Mouse (Mus musculus): Measurements from ENCODE around the gene Smyd2. TPM values are rescaled to one million over a fixed set of nuclear protein-coding genes. Genes with fewer than 3 reads are reported as not detected.

The Smyd2 gene
- polyA plus RNA-seq, 1 experiment from 2014 or later, result 97.4 TPM

GRCm38 (mm10) chr1:189864846-189865560 is 57.2 kb downstream of the Smyd2 start:
- ATAC-seq (ENCODE audit: low read depth), result no peak
- Histone ChIP-seq H3K9ac (ENCODE audit: low read depth, low read length) (no peak overlapping the region), H3K27ac (replicated peaks; ENCODE audit: low read depth, low read length) (no peak overlapping the region), H3K4me1 (ENCODE audit: control insufficient read depth, insufficient read depth, low read length) (0 out of 2 replicates have a peak, but pooled peaks cover 5% of the 10 kb centered on the region), H3K4me2 (ENCODE audit: low read depth, low read length) (no peak overlapping the region), H3K36me3 (ENCODE audit: control insufficient read depth, insufficient read depth, low read length) (peaks cover 56% of the 10 kb centered on the region), H3K9me3 (ENCODE audit: control insufficient read depth, low read length) (no peaks in the 10 kb centered on the region), H3K4me3 (ENCODE audit: low read depth, low read length) (no peak overlapping the region), H3K27me3 (replicated peaks; ENCODE audit: control insufficient read depth, insufficient read depth, low read length) (no peaks in the 10 kb centered on the region)
- DNase-seq (ENCODE audit: low spot score), result no peak
- WGBS, result 79% methylated on average over 15 of the region's 15 CpGs

DNA sequence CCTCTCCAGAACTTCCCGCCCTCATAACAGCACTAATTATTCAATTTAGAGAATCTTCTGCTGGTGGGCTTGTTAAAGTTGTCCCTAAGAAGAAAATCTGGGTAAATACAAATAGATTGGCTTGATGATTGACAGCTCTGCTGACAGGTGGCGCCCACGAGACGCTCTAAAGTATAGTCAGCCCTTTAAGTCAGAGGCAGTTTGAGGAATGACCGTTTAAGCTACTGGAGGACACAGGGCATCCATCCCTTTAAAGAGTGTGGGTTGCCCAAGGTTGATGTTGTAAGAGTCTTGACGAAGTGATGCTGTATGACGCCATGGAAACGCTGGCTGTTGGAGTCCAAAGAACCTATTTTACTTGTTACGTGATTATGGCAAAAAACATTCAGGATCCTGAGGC is 57.9 kb downstream of the Smyd2 start:
- Histone ChIP-seq H3K9me3 (ENCODE audit: control insufficient read depth, low read length) (no peaks in the 10 kb centered on the region), H3K27ac (replicated peaks; ENCODE audit: low read depth, low read length) (no peak overlapping the region), H3K4me1 (ENCODE audit: control insufficient read depth, insufficient read depth, low read length) (0 out of 2 replicates have a peak, but pooled peaks cover 5% of the 10 kb centered on the region), H3K27me3 (replicated peaks; ENCODE audit: control insufficient read depth, insufficient read depth, low read length) (no peaks in the 10 kb centered on the region), H3K4me2 (ENCODE audit: low read depth, low read length) (no peak overlapping the region), H3K9ac (ENCODE audit: low read depth, low read length) (no peak overlapping the region), H3K4me3 (ENCODE audit: low read depth, low read length) (no peak overlapping the region), H3K36me3 (ENCODE audit: control insufficient read depth, insufficient read depth, low read length) (peaks cover 52% of the 10 kb centered on the region)
- no peak for ATAC-seq (ENCODE audit: low read depth)
- no peak for DNase-seq (ENCODE audit: low spot score)
- WGBS, result 77% methylated on average over 9 of the region's 9 CpGs

DNA sequence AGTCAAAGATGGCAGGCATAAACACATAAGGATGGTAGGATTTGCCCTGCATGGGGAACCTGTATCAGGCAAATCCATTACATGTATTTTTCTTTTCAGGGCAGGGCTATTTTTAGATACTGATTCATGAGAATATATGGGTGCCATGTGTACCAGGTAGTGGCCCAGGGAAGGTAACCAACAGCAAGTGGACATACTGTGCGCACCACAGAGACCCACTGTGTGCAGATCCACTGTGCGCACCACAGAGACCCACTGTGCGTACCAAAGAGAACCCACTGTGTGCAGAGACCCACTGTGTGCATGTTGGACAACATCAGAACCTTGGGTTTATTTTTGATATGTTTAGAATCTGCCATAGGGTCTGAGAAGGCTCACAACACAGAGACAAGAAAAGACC is 58.4 kb downstream of the Smyd2 start:
- ATAC-seq (ENCODE audit: low read depth), result no peak
- Histone ChIP-seq H3K27ac (replicated peaks; ENCODE audit: low read depth, low read length) (no peak overlapping the region), H3K27me3 (replicated peaks; ENCODE audit: control insufficient read depth, insufficient read depth, low read length) (no peaks in the 10 kb centered on the region), H3K9me3 (ENCODE audit: control insufficient read depth, low read length) (no peaks in the 10 kb centered on the region), H3K4me2 (ENCODE audit: low read depth, low read length) (no peak overlapping the region), H3K4me1 (ENCODE audit: control insufficient read depth, insufficient read depth, low read length) (0 out of 2 replicates have a peak, but pooled peaks cover 5% of the 10 kb centered on the region), H3K4me3 (ENCODE audit: low read depth, low read length) (no peak overlapping the region), H3K36me3 (ENCODE audit: control insufficient read depth, insufficient read depth, low read length) (peaks cover 51% of the 10 kb centered on the region), H3K9ac (ENCODE audit: low read depth, low read length) (no peak overlapping the region)
- 98% methylated on average over 3 of the region's 3 CpGs for WGBS
- no peak for DNase-seq (ENCODE audit: low spot score)

DNA sequence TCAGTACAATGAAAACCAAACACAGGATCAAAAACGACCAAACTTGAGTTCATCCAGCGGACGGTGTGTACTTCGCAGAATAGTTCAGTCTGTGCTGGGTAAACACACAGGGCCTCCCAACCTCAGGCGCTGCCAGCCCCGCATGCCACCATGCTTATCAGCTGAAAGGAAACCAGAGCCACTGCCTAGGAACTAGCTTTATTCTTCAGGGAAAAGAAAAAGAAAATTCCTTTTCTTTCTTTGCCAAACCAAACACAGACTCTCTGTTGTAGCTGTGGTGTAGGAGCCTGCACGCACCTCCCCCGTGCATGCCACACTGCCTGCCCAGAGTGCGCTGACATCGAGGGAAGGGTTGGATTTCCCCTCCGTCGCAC is 61.2 kb downstream of the Smyd2 start:
- WGBS, result 36% methylated on average over 12 of the region's 12 CpGs
- Histone ChIP-seq H3K27ac (replicated peaks; ENCODE audit: low read depth, low read length) (peak overlapping the region; percentile 8; the same call in 1 of the 2 replicates), H3K27me3 (replicated peaks; ENCODE audit: control insufficient read depth, insufficient read depth, low read length) (no peaks in the 10 kb centered on the region), H3K4me2 (ENCODE audit: low read depth, low read length) (no peak overlapping the region), H3K9me3 (ENCODE audit: control insufficient read depth, low read length) (no peaks in the 10 kb centered on the region), H3K4me3 (ENCODE audit: low read depth, low read length) (no peak overlapping the region), H3K36me3 (ENCODE audit: control insufficient read depth, insufficient read depth, low read length) (peaks cover 73% of the 10 kb centered on the region), H3K9ac (ENCODE audit: low read depth, low read length) (peak overlapping the region; percentile 5; the same call in 1 of the 2 replicates), H3K4me1 (ENCODE audit: control insufficient read depth, insufficient read depth, low read length) (0 out of 2 replicates have a peak, but pooled peaks cover 5% of the 10 kb centered on the region)
- DNase-seq (ENCODE audit: low spot score) (peak; percentile 71), ATAC-seq (ENCODE audit: low read depth) (peak; percentile 80)

DNA sequence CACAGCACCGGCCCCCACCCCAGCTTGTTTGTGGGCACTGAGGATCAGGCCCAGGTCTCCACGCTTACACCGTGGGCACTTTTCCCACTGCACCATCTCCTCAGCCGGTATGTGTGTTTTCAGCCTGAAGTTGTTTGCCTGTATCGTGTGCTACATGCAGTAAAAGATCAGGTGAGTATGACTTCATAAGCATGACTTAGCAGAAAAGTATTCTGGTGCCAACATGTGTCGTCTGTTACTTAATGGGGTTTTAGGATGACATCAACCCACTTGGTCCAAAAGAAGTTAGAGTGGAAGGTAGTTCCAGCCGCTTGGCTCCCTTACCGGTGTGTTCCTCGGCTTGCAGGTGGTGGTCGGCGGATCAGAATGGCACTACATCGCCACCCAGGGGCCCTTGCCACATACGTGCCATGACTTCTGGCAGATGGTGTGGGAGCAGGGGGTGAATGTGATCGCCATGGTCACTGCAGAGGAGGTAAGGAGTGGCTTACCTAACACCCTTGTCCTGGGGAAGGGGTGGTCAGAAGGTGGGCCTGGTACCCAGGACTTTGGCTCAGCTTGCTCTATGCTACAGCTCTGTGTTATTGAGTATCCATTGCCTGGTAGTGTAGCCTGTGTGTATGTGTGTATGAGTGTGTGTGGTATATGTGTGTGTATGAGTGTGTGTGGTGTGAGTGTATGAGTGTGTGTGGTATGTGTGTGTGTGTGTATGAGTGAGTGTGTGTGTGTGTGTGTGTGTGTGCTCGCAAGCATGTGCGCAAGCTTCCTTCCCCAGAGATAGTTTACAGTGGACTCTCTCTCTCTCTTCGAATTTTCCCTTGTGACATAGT is 61.8 kb downstream of the Smyd2 start:
- Histone ChIP-seq H3K4me3 (ENCODE audit: low read depth, low read length) (no peak overlapping the region), H3K4me1 (ENCODE audit: control insufficient read depth, insufficient read depth, low read length) (0 out of 2 replicates have a peak, but pooled peaks cover 5% of the 10 kb centered on the region), H3K27me3 (replicated peaks; ENCODE audit: control insufficient read depth, insufficient read depth, low read length) (no peaks in the 10 kb centered on the region), H3K36me3 (ENCODE audit: control insufficient read depth, insufficient read depth, low read length) (peaks cover 70% of the 10 kb centered on the region), H3K9ac (ENCODE audit: low read depth, low read length) (peak overlapping the region; percentile 5; the same call in 1 of the 2 replicates), H3K4me2 (ENCODE audit: low read depth, low read length) (no peak overlapping the region), H3K9me3 (ENCODE audit: control insufficient read depth, low read length) (no peaks in the 10 kb centered on the region), H3K27ac (replicated peaks; ENCODE audit: low read depth, low read length) (peak overlapping the region; percentile 8; the same call in 1 of the 2 replicates)
- WGBS, result 83% methylated on average over 17 of the region's 17 CpGs
- DNase-seq (ENCODE audit: low spot score) (no peak), ATAC-seq (ENCODE audit: low read depth) (peak; percentile 10; the same call in 1 of the 2 replicates)

DNA sequence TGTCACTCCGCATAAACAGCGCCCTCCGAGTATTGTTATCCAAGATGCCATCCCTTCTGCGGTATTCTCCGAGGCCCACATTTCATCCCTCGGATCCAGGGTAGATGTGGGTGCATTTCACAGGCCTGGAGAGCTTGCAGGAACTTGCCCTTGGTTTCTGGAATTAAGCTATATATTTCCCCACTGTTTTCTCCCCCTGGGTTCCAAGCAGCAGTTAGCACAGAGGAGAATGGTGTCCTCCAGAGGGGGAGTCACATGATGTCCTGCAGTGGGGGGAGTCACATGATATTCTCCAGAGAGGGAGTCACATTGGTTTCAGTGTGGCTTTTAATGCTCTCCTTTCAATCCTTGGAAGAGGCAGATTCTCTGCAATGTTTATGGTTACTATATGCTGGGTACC is 63.8 kb downstream of the Smyd2 start:
- 83% methylated on average over 6 of the region's 6 CpGs for WGBS
- H3K9ac ChIP-seq (ENCODE audit: low read depth, low read length), result no peak overlapping the region
- H3K4me1 ChIP-seq (ENCODE audit: control insufficient read depth, insufficient read depth, low read length), result 0 out of 2 replicates have a peak, but pooled peaks cover 5% of the 10 kb centered on the region
- H3K9me3 ChIP-seq (ENCODE audit: control insufficient read depth, low read length), result no peaks in the 10 kb centered on the region
- H3K27ac ChIP-seq (replicated peaks; ENCODE audit: low read depth, low read length), result no peak overlapping the region
- ATAC-seq (ENCODE audit: low read depth) (no peak), DNase-seq (ENCODE audit: low spot score) (no peak)
- peaks cover 62% of the 10 kb centered on the region for H3K36me3 ChIP-seq (ENCODE audit: control insufficient read depth, insufficient read depth, low read length)
- no peak overlapping the region for H3K4me2 ChIP-seq (ENCODE audit: low read depth, low read length)
- H3K4me3 ChIP-seq (ENCODE audit: low read depth, low read length), result no peak overlapping the region
- no peaks in the 10 kb centered on the region for H3K27me3 ChIP-seq (replicated peaks; ENCODE audit: control insufficient read depth, insufficient read depth, low read length)

DNA sequence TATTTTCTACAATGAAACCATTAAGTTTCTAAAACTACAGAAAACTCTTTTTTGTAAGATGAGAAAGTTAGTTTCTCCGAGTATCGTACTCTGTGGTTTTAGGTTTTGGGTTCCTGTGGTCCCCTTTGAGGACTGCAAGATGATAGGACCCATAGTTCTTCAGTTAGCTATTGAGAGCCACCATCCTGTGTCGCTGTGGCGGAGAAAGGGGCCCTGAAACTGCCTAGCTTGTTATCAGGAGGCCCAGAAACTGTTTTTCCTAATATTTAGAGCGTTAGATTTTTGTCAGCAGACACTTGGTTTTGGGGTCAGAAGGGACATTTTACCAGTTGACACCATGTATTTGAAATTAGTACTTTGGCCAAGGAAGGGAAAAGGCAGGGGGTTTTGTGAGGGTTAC is 66.4 kb downstream of the Smyd2 start:
- H3K36me3 ChIP-seq (ENCODE audit: control insufficient read depth, insufficient read depth, low read length), result peaks cover 67% of the 10 kb centered on the region
- peaks cover 5% of the 10 kb centered on the region; the same call in 1 of the 2 replicates for H3K4me1 ChIP-seq (ENCODE audit: control insufficient read depth, insufficient read depth, low read length)
- no peaks in the 10 kb centered on the region for H3K9me3 ChIP-seq (ENCODE audit: control insufficient read depth, low read length)
- no peak overlapping the region for H3K9ac ChIP-seq (ENCODE audit: low read depth, low read length)
- H3K27me3 ChIP-seq (replicated peaks; ENCODE audit: control insufficient read depth, insufficient read depth, low read length), result no peaks in the 10 kb centered on the region
- ATAC-seq (ENCODE audit: low read depth), result no peak
- no peak overlapping the region for H3K4me3 ChIP-seq (ENCODE audit: low read depth, low read length)
- no peak overlapping the region for H3K4me2 ChIP-seq (ENCODE audit: low read depth, low read length)
- DNase-seq (ENCODE audit: low spot score), result no peak
- 87% methylated on average over 5 of the region's 5 CpGs for WGBS
- no peak overlapping the region for H3K27ac ChIP-seq (replicated peaks; ENCODE audit: low read depth, low read length)

DNA sequence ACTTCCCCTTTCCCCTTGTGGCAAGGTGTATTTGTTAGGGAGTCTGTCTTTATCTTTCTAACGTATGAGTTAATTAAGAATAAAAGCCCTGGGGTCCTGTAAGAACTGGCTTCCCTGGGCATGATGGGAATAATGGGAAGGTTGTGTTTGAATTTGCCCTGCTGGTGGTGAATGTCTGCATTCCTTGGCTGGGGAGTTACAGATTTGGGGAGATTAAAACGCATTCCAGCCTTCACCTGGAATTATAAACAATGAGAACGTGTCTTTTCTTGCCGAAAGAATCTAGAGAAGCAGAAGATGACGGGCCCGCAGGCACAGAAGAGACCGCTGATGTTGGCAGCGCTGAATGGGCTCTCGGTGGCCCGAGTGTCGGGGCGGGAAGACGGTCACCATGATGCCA is 67.5 kb downstream of the Smyd2 start:
- DNase-seq (ENCODE audit: low spot score) (peak; percentile 71), ATAC-seq (ENCODE audit: low read depth) (0 out of 2 replicates have a peak, but pooled peaks have one; percentile 5)
- WGBS, result 76% methylated on average over 13 of the region's 13 CpGs
- Histone ChIP-seq H3K4me1 (ENCODE audit: control insufficient read depth, insufficient read depth, low read length) (peaks cover 5% of the 10 kb centered on the region; the same call in 1 of the 2 replicates), H3K4me3 (ENCODE audit: low read depth, low read length) (no peak overlapping the region), H3K36me3 (ENCODE audit: control insufficient read depth, insufficient read depth, low read length) (peaks cover 68% of the 10 kb centered on the region), H3K4me2 (ENCODE audit: low read depth, low read length) (peak overlapping the region; percentile 4; the same call in 1 of the 2 replicates), H3K9me3 (ENCODE audit: control insufficient read depth, low read length) (no peaks in the 10 kb centered on the region), H3K27ac (replicated peaks; ENCODE audit: low read depth, low read length) (peak overlapping the region; percentile 39; the same call in 1 of the 2 replicates), H3K9ac (ENCODE audit: low read depth, low read length) (no peak overlapping the region), H3K27me3 (replicated peaks; ENCODE audit: control insufficient read depth, insufficient read depth, low read length) (no peaks in the 10 kb centered on the region)

All from embryonic facial prominence, embryonic 14.5 days (tissue).